Mouse (Mus musculus) neural tube, embryonic 14.5 days (tissue): ENCODE measurements around the gene Ola1. TPM values are rescaled to one million over a fixed set of nuclear protein-coding genes. Genes with fewer than 3 reads are reported as not detected.

Experiments used
- ATAC-seq: fragments of 200-750 bp; cut with Nextera tagmentation; 2 replicates; pipeline ENCODE4 v1.8.0; 2017; ENCODE audit warnings: low read depth, mild to moderate bottlenecking, moderate TSS enrichment, moderate library complexity
- H3K27ac ChIP-seq: fragments of 300-500 bp; sonication (generic); 2 replicates; pipeline ENCODE4 v1.5.1; 2014; ENCODE audit warnings: low read depth, mild to moderate bottlenecking, control low read depth, low read length, moderate library complexity, mixed read lengths
- H3K27me3 ChIP-seq: fragments of 300-500 bp; sonication (generic); 2 replicates; pipeline ENCODE4 v1.6.1; 2014; ENCODE audit warnings: low read length; ENCODE audit not compliant: control insufficient read depth, insufficient read depth
- H3K36me3 ChIP-seq: fragments of 300-500 bp; sonication (generic); 2 replicates; pipeline ENCODE4 v1.6.1; 2014; ENCODE audit warnings: low read length, mixed read lengths; ENCODE audit not compliant: control insufficient read depth, insufficient read depth
- H3K4me1 ChIP-seq: fragments of 300-500 bp; sonication (generic); 2 replicates; pipeline ENCODE4 v1.6.1; 2014; ENCODE audit warnings: low read length; ENCODE audit not compliant: control insufficient read depth, insufficient read depth
- H3K4me2 ChIP-seq: fragments of 300-500 bp; sonication (generic); 2 replicates; pipeline ENCODE4 v1.6.1; 2014; ENCODE audit warnings: mild to moderate bottlenecking, low read depth, low read length, control low read depth
- H3K4me3 ChIP-seq: fragments of 300-500 bp; sonication (generic); 2 replicates; pipeline ENCODE4 v1.5.1; 2014; ENCODE audit warnings: low read depth, low read length, control low read depth, mixed read lengths
- H3K9ac ChIP-seq: fragments of 300-500 bp; sonication (generic); replicated peaks from 2 replicates; pipeline ENCODE4 v1.6.1; 2014; ENCODE audit warnings: low read depth, mild to moderate bottlenecking, control low read depth, low read length, mixed read lengths
- H3K9me3 ChIP-seq: fragments of 300-500 bp; sonication (generic); 2 replicates; pipeline ENCODE4 v1.6.1; 2016; ENCODE audit warnings: low read length; ENCODE audit not compliant: control insufficient read depth
- WGBS: fragments of 180-500 bp; shearing (Covaris S2); extraction: QIAGEN DNeasy Blood & Tissue Kit; methylation state at CpG from one replicate; pipeline ENCODE4 v1.1.7; 2014; 5-methylcytosine and 5-hydroxymethylcytosine counted together
- polyA plus RNA-seq: library from polyadenylated mRNA; unstranded; fragments of >200 nt; fragmentation: Nextera tagmentation; extraction: Ambion mirVana; gene quantifications from 2 replicates; pipeline ENCODE4 v1.2.1, GENCODE M21; 2014

Ola1 gene
- polyA plus RNA-seq, 1 experiment from 2014 or later: 113 TPM

DNA sequence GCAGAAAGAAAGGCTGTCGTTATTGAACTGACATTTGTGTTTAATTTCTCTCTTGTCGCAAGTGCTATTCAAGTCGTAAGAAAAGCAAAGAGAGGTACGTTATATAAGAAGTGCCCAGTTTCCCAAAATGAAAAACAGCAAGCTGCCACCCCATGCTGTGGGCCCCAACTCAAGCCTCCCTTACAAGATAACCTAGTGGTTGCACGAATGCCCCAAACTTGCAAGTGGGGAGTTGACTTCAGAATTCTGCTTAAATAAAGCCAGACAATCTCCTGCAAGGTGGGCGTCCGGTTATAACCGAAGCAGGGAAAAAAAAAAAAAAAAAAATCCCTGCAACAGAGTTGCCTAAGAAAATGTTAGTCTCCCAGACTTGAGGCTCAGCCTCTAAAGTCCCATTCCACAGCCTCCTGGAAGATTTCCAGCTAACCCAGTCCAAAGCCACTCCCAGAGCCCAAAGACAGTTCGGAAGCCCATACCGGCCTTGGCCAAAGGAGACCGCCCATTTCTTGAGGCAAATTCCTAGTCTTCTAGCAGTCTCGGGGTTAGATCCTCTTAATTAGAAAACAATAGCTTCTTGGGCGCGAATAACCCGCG, 44.5 kb upstream of the Ola1 start:
- ATAC-seq: no peak
- peaks cover 4% of the 10 kb centered on the region; the same call in 1 of the 2 replicates for H3K4me1 ChIP-seq
- H3K27me3 ChIP-seq: peaks cover 54% of the 10 kb centered on the region
- no peak overlapping the region for H3K27ac ChIP-seq
- peak overlapping the region; percentile 25 for H3K4me3 ChIP-seq
- no peaks in the 10 kb centered on the region for H3K9me3 ChIP-seq
- no peaks in the 10 kb centered on the region for H3K36me3 ChIP-seq
- WGBS: 7% methylated on average over 16 of the region's 16 CpGs
- no peak overlapping the region for H3K9ac ChIP-seq
- peak overlapping the region; percentile 45 for H3K4me2 ChIP-seq

DNA sequence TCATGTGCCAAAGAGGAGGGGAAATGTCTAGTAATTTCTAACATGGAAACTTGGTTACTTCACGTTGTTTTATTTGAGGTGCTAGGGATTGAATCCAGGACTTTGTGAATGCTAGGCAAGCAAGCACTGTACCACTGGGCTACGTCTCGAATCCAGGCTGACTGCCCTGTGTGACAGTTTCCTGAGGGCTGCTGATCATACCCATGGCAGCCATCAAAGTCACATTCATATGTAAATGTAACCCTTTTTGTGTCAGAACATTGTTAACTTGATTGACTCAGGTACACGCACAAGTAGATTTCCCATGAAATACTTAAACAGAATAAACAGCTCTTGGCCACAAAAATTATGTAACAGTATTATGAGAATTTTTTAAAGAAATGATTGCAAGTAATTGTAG, 30.0 kb upstream of the Ola1 start:
- Histone ChIP-seq H3K27me3 (no peaks in the 10 kb centered on the region), H3K4me1 (no peaks in the 10 kb centered on the region), H3K4me2 (no peak overlapping the region), H3K27ac (no peak overlapping the region), H3K9ac (no peak overlapping the region), H3K36me3 (no peaks in the 10 kb centered on the region), H3K4me3 (no peak overlapping the region), H3K9me3 (no peaks in the 10 kb centered on the region; the same call in 1 of the 2 replicates)
- 34% methylated on average over 4 of the region's 4 CpGs for WGBS
- ATAC-seq: no peak

DNA sequence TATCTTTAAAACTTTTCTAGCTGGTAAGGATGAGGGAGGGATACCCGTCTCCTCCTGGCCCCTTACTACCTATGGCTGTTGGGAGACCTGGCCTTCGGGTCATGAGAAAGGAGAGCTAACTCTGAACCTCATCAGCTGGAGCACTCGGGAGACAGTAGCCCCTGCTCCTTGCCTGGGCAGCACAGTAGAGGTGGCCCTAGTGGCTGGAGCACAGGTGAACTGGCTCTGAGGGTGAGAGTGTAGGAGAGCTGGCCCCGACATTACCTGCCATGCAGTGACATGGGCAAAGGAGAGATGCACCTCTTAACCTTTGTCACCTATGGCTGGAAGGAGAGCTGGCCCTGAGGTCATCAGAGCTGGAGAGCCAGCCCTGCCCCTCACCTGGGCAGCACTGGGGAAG, 22.6 kb upstream of the Ola1 start:
- Histone ChIP-seq H3K36me3 (no peaks in the 10 kb centered on the region), H3K4me3 (no peak overlapping the region), H3K27me3 (no peaks in the 10 kb centered on the region), H3K9ac (no peak overlapping the region), H3K4me2 (no peak overlapping the region), H3K27ac (no peak overlapping the region), H3K9me3 (no peaks in the 10 kb centered on the region), H3K4me1 (no peaks in the 10 kb centered on the region)
- WGBS: 90% methylated on average over 4 of the region's 4 CpGs
- no peak for ATAC-seq

DNA sequence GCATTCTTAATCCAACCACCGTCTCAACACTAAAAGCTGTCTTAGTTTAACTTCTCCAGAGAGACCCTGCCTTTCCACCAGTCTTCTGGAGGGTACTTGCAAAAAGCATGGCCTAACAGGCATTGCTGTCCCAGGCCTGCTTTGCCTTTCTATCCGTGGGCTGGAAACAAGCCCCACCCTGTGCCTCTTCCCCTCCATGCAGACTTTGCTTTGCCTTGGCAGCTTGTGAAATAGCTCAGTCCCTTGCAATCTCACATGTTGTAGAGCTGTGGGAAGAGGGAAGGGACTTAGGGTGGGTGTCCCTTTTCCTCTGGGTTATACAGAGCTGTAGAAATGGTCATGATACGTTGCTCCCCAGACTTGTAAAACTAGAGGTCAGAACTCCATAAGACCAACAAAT, 12.4 kb upstream of the Ola1 start:
- no peaks in the 10 kb centered on the region for H3K36me3 ChIP-seq
- no peak overlapping the region for H3K4me2 ChIP-seq
- H3K27ac ChIP-seq: no peak overlapping the region
- H3K9me3 ChIP-seq: no peaks in the 10 kb centered on the region
- H3K4me3 ChIP-seq: no peak overlapping the region
- H3K4me1 ChIP-seq: no peaks in the 10 kb centered on the region
- no peak for ATAC-seq
- H3K27me3 ChIP-seq: no peaks in the 10 kb centered on the region
- no peak overlapping the region for H3K9ac ChIP-seq
- WGBS: 60% methylated on average over 3 of the region's 3 CpGs

DNA sequence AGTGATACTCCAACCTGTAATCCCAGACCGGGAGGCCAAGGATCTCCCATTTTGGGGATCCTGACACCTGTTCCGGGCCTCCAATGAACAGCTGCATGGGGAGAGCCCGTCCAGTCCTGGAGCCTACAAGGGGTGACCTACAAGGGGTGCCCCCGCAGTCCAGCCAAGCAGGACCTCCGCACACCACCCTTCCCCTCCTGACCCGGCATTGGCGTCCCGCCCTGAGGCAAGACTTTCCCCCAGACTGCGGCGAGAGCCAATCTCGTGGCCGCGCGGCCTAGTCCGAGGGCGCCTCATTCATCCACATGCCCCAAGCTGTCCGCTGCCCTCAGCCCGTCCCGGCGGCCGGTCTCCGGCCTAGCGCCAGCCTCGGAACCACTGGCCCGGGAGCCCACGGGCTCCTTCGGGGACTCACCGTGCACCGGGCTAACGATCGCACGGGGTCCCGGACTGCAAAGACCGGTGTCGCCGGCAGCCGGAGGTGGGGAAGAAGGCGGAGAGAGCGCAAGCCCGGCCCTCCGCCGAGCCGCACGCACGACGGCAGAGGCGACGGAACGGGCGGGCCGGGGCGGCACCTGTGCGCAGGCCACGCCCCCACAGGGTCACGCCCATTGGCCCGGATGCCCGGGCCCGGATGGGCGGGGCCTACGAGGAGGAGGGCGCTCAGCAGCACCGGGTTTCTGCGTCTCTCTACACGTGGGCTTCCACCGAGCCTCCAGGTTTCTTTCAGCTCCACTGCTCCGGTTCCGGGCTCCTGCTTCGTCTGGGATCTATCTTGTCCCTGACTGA, 4.7 kb downstream of the Ola1 start:
- Histone ChIP-seq H3K27me3 (no peaks in the 10 kb centered on the region; the same call in 1 of the 2 replicates), H3K36me3 (no peaks in the 10 kb centered on the region)
- ATAC-seq: peak; percentile 97

DNA sequence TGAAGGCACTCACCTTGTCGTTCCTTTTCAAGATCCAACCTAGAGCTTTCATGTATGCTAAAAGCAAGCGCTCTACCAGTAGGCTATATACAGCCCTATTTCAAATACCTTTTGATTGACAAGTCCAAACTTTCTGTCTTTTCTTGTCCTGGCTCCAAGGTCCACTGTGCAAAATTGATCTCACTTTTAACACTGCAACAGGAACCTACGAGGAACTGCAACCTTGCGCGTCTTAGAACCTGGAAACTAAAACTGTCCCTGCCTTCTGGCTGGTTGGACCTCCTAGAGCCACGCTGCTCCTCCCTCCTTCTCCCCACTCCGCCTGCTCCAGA, 5.2 kb downstream of the Ola1 start:
- no peaks in the 10 kb centered on the region; the same call in 1 of the 2 replicates for H3K27me3 ChIP-seq
- no peak for ATAC-seq
- H3K9ac ChIP-seq: peak overlapping the region; percentile 77
- peaks cover 5% of the 10 kb centered on the region; the same call in 1 of the 2 replicates for H3K4me1 ChIP-seq
- H3K4me3 ChIP-seq: peak overlapping the region; percentile 89
- no peaks in the 10 kb centered on the region for H3K36me3 ChIP-seq
- no peaks in the 10 kb centered on the region for H3K9me3 ChIP-seq
- 26% methylated on average over 7 of the region's 7 CpGs for WGBS
- H3K27ac ChIP-seq: no peak overlapping the region
- peak overlapping the region; percentile 72 for H3K4me2 ChIP-seq

More for the DNA sequence above, 4.7 kb downstream of the Ola1 start:
- Histone ChIP-seq H3K9ac (peak overlapping the region; percentile 77), H3K4me2 (peak overlapping the region; percentile 72), H3K9me3 (no peaks in the 10 kb centered on the region), H3K4me3 (peak overlapping the region; percentile 89), H3K4me1 (peaks cover 5% of the 10 kb centered on the region; the same call in 1 of the 2 replicates), H3K27ac (no peak overlapping the region)
- WGBS: under 1% methylated on average over 54 of the region's 68 CpGs

DNA sequence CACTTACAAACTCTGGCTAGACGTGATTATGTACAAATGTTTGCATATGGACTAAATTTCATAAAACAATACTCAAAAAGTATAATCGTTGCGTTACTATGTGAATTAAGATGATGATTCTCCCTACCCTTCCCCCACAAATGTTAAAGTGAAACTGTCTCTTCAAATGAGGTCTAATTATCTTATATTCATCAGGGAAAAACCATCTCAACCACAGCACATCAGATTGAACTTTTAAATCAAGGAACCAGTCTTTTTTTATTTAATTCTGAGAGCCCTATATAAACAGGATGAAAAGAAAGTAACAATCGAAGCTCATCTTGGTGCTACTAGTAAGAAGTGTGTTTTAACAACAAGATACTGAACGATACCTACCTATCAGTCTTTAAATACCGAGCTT, 14.4 kb downstream of the Ola1 start:
- 92% methylated on average over 6 of the region's 6 CpGs for WGBS

DNA sequence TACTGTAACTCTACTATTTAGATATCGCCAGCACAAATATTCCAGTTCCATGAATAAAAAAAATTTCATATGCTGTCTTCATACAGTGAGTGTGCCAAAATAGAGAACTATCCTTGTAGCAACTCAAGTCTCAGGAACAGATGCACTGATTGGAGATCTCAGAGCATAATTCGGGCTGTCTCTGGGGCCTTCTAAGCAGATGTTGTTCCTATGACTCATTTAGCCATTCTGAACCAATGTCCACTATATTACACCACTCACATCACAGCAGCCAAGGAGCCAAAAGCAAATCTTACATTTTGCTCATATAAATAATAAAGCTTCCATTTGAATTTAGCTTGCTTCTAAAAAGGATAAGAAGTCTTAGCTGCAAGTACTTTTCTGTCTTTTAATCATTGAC, 30.2 kb downstream of the Ola1 start:
- Histone ChIP-seq H3K27me3 (no peaks in the 10 kb centered on the region), H3K36me3 (no peaks in the 10 kb centered on the region), H3K4me2 (no peak overlapping the region), H3K4me3 (no peak overlapping the region), H3K27ac (no peak overlapping the region), H3K9ac (no peak overlapping the region), H3K4me1 (no peaks in the 10 kb centered on the region), H3K9me3 (no peaks in the 10 kb centered on the region)
- WGBS: 94% methylated on average over 2 of the region's 2 CpGs
- ATAC-seq: no peak

More for the DNA sequence above, 14.4 kb downstream of the Ola1 start:
- no peaks in the 10 kb centered on the region for H3K4me1 ChIP-seq
- H3K27me3 ChIP-seq: no peaks in the 10 kb centered on the region
- H3K4me3 ChIP-seq: no peak overlapping the region
- H3K9ac ChIP-seq: no peak overlapping the region
- H3K27ac ChIP-seq: no peak overlapping the region
- no peaks in the 10 kb centered on the region for H3K36me3 ChIP-seq
- ATAC-seq: no peak
- H3K9me3 ChIP-seq: no peaks in the 10 kb centered on the region
- no peak overlapping the region for H3K4me2 ChIP-seq

DNA sequence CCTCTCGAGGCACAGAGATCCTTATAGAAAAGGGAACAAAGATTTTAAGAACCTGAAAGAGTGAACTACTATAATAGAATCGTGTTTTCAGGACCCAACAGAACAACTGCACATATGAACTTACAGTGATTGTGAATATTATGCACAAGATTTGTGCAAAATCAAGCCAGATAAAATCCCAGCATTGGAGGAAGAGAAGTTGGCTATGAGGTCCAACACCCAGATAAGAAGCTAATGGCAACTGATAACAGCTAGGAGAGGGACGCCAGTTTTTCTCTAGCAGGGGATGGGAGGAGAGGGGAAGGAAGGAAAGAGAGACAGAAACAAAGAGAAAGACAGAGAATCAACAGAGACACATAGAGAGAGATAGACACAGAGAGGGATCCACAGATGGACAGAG, 33.5 kb downstream of the Ola1 start:
- H3K9ac ChIP-seq: no peak overlapping the region
- WGBS: 83% methylated on average over 3 of the region's 3 CpGs
- H3K9me3 ChIP-seq: no peaks in the 10 kb centered on the region
- H3K36me3 ChIP-seq: no peaks in the 10 kb centered on the region
- no peaks in the 10 kb centered on the region for H3K4me1 ChIP-seq
- no peak overlapping the region for H3K4me2 ChIP-seq
- H3K27me3 ChIP-seq: no peaks in the 10 kb centered on the region
- no peak overlapping the region for H3K27ac ChIP-seq
- H3K4me3 ChIP-seq: no peak overlapping the region
- ATAC-seq: no peak
